Mouse (Mus musculus) lung, adult 2 months (tissue): ENCODE results near the gene Ppp1r17. TPM values are rescaled to one million over a fixed set of nuclear protein-coding genes. Genes with fewer than 3 reads are reported as not detected.

ENCODE experiments used
- DNase-seq: peaks from one replicate; pipeline ENCODE4 v3.0.0; 2022
- H3K4me1 ChIP-seq: fragments of 200-500 bp; 2 replicates; pipeline ENCODE4 v1.6.1; 2011; ENCODE audit warnings: low read length; ENCODE audit not compliant: control insufficient read depth, insufficient read depth
- H3K4me3 ChIP-seq: fragments of 200-500 bp; replicated peaks from 2 replicates; pipeline ENCODE3; 2011; ENCODE audit warnings: low read depth, mild to moderate bottlenecking, control low read depth, low read length; ENCODE audit errors: extremely low read depth
- CTCF ChIP-seq: fragments of 200-500 bp; IDR thresholded peaks from 2 replicates; pipeline ENCODE4 v1.5.1; 2011; ENCODE audit warnings: mild to moderate bottlenecking, low read length, control low read depth; ENCODE audit not compliant: insufficient read depth
- POLR2A ChIP-seq: fragments of 200-500 bp; IDR thresholded peaks from 2 replicates; pipeline ENCODE4 v1.6.1; 2011; ENCODE audit warnings: low read depth, mild to moderate bottlenecking, control low read depth, low read length, borderline replicate concordance; ENCODE audit errors: extremely low read depth
- WGBS: fragments of 180-500 bp; shearing (Covaris S2); methylation state at CpG from one replicate; pipeline ENCODE4 v1.1.7; 2018; 5-methylcytosine and 5-hydroxymethylcytosine counted together
- polyA plus RNA-seq: library from polyadenylated mRNA; depleted of rRNA; stranded (reverse); fragments of >200 nt; gene quantifications from 2 replicates; pipeline ENCODE4 v1.2.3, GENCODE M21; 2012; rRNA removed

Gene Ppp1r17
- polyA plus RNA-seq, 1 experiment: not detected

DNA sequence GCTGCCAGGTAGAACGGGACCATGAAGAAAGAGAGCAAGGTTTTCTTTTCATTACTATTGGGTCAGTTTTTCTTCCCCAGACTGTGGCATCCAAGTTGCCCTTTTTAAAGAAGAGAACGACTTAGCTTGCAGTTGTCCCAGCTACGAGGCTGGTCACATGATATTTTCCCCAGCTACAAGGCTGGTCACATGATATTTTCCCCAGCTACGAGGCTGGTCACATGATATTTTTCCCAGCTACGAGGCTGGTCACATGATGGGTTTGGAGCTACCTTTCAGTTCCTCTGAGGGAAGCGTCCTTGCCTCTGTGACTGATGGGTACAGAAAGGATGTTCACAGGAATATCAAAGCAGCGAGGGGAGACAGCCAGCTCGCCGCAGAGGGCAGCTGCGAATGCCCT is 17.8 kb downstream of the Ppp1r17 start:
- Histone ChIP-seq H3K4me1 (no peaks in the 10 kb centered on the region), H3K4me3 (no peak overlapping the region)
- WGBS: 62% methylated on average over 10 of the region's 10 CpGs
- TF ChIP-seq POLR2A (no peak), CTCF (no peak)
- no peak for DNase-seq

DNA sequence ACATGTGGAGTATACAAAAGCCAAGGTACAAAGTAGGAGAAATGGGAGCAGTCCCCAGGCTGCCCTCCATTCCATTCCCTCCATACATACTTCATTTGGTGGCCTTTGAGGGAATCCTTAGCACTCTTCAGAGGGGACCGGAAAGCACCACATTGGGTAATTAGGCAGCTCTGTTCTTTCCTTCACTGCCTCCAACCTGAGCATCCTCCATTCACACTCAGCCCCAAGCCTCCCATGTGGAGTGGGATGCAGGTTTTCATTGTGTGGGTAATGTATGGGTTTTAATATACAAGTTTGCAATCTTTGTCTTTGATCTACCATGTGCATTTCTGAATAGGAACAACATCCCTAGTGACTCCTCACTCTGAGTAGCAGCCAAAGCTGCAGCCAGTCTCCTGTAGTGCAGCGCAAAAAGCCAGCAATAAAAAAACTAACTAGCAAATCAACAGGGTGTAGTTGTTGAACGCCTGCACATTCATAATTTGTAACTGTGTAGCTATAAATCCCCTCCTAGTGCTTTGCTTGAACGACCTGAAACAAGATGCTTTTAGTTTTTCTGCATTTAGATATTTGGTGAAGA is 22.3 kb downstream of the Ppp1r17 start:
- 66% methylated on average over 4 of the region's 4 CpGs for WGBS
- no peak for DNase-seq
- Histone ChIP-seq H3K4me3 (no peak overlapping the region), H3K4me1 (no peaks in the 10 kb centered on the region)
- TF ChIP-seq POLR2A (no peak), CTCF (no peak)

GRCm38 (mm10) chr6:56044270-56044669 is 27.0 kb downstream of the Ppp1r17 start:
- H3K4me3 ChIP-seq: no peak overlapping the region
- no peak for TF ChIP-seq CTCF
- TF ChIP-seq POLR2A: no peak
- no peaks in the 10 kb centered on the region for H3K4me1 ChIP-seq
- WGBS: 59% methylated on average over 5 of the region's 5 CpGs
- DNase-seq: no peak

GRCm38 (mm10) chr6:56044716-56045115 is 27.4 kb downstream of the Ppp1r17 start:
- 68% methylated on average over 1 of the region's 1 CpGs for WGBS
- Histone ChIP-seq H3K4me1 (no peaks in the 10 kb centered on the region), H3K4me3 (no peak overlapping the region)
- DNase-seq: no peak
- TF ChIP-seq CTCF (no peak), POLR2A (no peak)

DNA sequence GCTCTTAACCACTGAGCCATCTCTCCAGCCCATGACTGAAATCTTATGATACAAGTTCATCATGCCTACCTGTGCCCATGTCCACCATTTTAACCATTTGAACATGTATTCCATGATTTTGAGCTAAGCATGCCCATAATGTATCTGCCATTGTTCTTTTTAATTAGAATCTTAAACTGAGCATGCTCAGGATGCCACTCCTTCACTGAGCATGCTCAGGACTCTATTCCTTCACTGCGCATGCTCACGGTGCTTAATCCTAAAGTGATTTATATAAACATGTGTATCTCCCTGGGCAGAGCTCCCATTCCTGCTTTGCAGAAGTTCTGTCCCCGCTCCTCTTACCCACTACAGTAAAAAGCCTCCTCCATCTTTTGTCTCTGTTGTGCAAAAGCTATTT is 31.3 kb downstream of the Ppp1r17 start:
- H3K4me1 ChIP-seq: no peaks in the 10 kb centered on the region
- TF ChIP-seq POLR2A: no peak
- TF ChIP-seq CTCF: no peak

GRCm38 (mm10) chr6:56049104-56049503 is 31.8 kb downstream of the Ppp1r17 start:
- 25% methylated on average over 4 of the region's 4 CpGs for WGBS
- no peak for DNase-seq
- Histone ChIP-seq H3K4me1 (no peaks in the 10 kb centered on the region), H3K4me3 (no peak overlapping the region)
- no peak for TF ChIP-seq CTCF
- TF ChIP-seq POLR2A: no peak

More for the DNA sequence above, 31.3 kb downstream of the Ppp1r17 start:
- no peak for DNase-seq
- 81% methylated on average over 3 of the region's 3 CpGs for WGBS
- H3K4me3 ChIP-seq: no peak overlapping the region

DNA sequence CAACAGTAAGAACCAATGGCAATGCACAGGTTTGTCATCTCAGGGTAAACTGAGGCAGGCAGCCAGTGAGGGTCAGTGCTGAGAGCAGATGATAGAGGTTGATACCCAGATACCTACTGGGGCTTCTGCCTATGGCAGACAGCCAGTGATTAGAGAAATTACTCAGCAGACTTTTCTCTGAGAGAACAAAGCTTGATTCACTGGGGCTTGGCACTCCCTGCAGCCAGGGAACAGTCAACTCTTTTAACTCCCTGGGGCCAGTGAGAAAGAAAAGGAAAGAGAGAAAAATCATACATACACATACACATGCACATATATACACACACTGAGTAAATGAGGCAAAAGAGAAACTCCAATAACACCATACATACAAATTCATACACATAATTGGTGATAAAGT is 46.4 kb downstream of the Ppp1r17 start:
- TF ChIP-seq POLR2A: no peak
- TF ChIP-seq CTCF: no peak
- H3K4me3 ChIP-seq: no peak overlapping the region
- no peaks in the 10 kb centered on the region for H3K4me1 ChIP-seq
- no peak for DNase-seq

GRCm38 (mm10) chr6:56066632-56067282 is 49.5 kb downstream of the Ppp1r17 start:
- 32% methylated on average over 5 of the region's 5 CpGs for WGBS
- H3K4me1 ChIP-seq: no peaks in the 10 kb centered on the region
- H3K4me3 ChIP-seq: no peak overlapping the region
- TF ChIP-seq CTCF (no peak), POLR2A (no peak)
- peak; percentile 3 for DNase-seq

- no peaks in the 10 kb centered on the region for H3K4me1 ChIP-seq
- no peak for TF ChIP-seq POLR2A
- TF ChIP-seq CTCF: no peak
These were observed 51.2 kb downstream of the Ppp1r17 start for GRCm38 (mm10) chr6:56068516-56068915.

DNA sequence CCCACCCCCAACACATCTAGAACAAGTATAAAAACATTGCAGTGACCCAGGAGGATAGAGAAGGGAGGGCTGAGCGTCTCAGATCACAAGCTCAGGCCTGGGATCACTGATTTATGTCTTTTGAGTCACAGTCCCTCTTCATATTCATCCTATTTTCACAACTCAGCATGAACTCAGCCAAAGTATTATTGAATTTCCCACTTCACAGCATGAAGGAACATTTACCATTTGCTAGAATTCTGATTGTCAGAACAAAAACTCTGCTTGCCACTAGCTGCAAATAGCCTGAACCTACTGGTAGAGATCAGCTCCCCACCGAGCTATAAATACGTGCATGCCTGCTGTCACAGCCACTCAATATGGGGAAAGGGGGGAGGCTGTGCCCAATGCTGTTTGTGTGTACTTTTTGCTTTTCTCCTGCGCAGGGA is 59.1 kb downstream of the Ppp1r17 start:
- Histone ChIP-seq H3K4me3 (no peak overlapping the region), H3K4me1 (no peaks in the 10 kb centered on the region)
- TF ChIP-seq POLR2A: no peak
- no peak for TF ChIP-seq CTCF
- DNase-seq: no peak
- WGBS: 48% methylated on average over 4 of the region's 4 CpGs

More at GRCm38 (mm10) chr6:56068516-56068915, 51.2 kb downstream of the Ppp1r17 start:
- DNase-seq: no peak
- no peak overlapping the region for H3K4me3 ChIP-seq

Other genes with a start within 250 kb of the Ppp1r17 start
- gene Itprid1, start 180.6 kb upstream of the Ppp1r17 start, polyA plus RNA-seq: 1.9 and 3.0 TPM in 2 replicates